Mouse (Mus musculus): ENCODE results near the gene Per2. TPM values are rescaled to one million over a fixed set of nuclear protein-coding genes. Genes with fewer than 3 reads are reported as not detected.

Per2 gene
- polyA plus RNA-seq, 1 experiment from 2014 or later, result 8.2 TPM

DNA sequence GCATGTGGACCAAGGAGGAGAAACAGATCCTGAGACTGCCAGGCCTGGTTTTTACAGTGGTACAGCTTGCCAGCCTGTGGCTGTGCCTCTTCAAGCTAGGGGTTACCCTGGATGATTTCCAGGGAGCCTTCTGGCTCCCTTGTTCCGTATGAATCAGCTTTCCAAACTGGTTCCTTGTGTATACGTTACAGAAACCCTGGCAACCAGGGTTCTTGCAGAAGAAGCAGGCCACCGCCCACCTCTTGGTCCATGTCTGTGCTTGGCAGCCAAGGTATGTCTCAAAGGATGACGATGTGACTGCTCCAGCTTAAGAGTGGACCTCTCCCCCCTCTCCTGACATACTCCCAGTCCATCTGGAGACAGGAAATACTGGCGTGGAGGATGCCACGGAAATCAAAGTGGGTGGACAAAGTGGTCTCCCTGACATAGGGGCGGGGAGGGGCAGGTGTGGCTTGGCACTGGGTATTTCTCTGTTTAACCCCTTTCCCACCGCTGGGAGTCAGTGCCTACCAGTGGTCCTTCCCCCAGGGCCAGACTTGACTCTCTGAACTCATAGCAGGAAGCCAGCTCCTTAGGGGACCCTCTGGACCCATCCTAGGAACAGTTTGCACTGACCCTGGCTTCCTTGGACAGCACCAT lies 782 bp downstream of the Per2 start:
- H3K27ac ChIP-seq, result peak overlapping the region; percentile 92
- no peaks in the 10 kb centered on the region for H3K9me3 ChIP-seq
- H3K36me3 ChIP-seq, result no peaks in the 10 kb centered on the region
- peaks cover 59% of the 10 kb centered on the region for H3K4me1 ChIP-seq
- peak overlapping the region; percentile 78 for H3K4me2 ChIP-seq
- H3K9ac ChIP-seq, result peak overlapping the region; percentile 65
- no peaks in the 10 kb centered on the region for H3K27me3 ChIP-seq
- 7% methylated on average over 8 of the region's 8 CpGs for WGBS
- ATAC-seq (ENCODE audit: borderline replicate concordance, extremely low read depth, low FRiP score, low TSS enrichment), result peak; percentile 15
- peak overlapping the region; percentile 79 for H3K4me3 ChIP-seq

DNA sequence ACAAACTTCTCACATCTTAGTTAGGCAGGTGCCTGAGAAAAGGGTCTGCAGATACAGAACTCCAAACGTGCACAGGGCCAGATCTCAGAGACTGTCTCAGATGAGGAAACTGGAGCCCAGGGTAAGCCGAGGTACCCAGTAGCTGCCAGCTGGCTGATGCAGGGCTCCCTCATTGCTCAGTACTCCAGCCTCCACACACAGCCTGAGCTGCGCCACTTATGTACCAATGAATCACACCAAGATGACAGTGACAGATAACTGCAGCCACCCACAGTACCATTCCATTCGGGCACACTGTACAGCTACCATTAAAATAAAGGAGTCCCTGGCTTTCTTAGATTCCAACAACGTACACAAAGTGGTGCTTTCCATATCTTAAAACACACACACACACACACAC lies 1.4 kb downstream of the Per2 start:
- Histone ChIP-seq H3K9ac (no peak overlapping the region), H3K4me2 (peak overlapping the region; percentile 78), H3K27me3 (no peaks in the 10 kb centered on the region), H3K4me3 (peak overlapping the region; percentile 79), H3K27ac (peak overlapping the region; percentile 92), H3K9me3 (no peaks in the 10 kb centered on the region), H3K36me3 (no peaks in the 10 kb centered on the region), H3K4me1 (peaks cover 61% of the 10 kb centered on the region)
- WGBS, result 34% methylated on average over 5 of the region's 5 CpGs
- no peak for ATAC-seq (ENCODE audit: borderline replicate concordance, extremely low read depth, low FRiP score, low TSS enrichment)

DNA sequence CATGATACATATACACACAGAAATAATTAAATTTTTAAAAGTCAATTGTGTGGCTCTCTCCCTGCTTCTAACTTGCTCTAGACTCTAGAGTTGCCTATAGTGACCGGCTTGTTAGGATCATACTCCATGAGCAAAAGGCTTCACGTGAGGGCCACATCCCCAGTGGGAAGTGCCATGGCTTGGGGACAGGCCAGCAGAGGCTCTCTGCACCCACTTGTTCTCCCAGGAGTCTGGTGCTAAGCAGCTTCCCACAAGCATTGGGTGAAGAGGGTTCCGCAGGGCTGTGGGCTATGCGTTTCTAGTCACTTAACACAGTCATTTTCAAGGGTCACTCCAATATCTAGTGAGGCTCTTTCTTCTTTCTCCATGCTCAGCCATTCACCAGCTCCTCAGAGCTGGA lies 2.0 kb downstream of the Per2 start:
- H3K9ac ChIP-seq, result peak overlapping the region; percentile 17; the same call in 1 of the 2 replicates
- 61% methylated on average over 4 of the region's 4 CpGs for WGBS
- peak overlapping the region; percentile 78 for H3K4me2 ChIP-seq
- ATAC-seq (ENCODE audit: borderline replicate concordance, extremely low read depth, low FRiP score, low TSS enrichment), result no peak
- 0 out of 2 replicates have a peak overlapping the region, but pooled peaks have one; percentile 79 for H3K4me3 ChIP-seq
- H3K4me1 ChIP-seq, result peaks cover 61% of the 10 kb centered on the region
- H3K27me3 ChIP-seq, result no peaks in the 10 kb centered on the region
- no peaks in the 10 kb centered on the region for H3K9me3 ChIP-seq
- H3K27ac ChIP-seq, result peak overlapping the region; percentile 92
- H3K36me3 ChIP-seq, result no peaks in the 10 kb centered on the region

DNA sequence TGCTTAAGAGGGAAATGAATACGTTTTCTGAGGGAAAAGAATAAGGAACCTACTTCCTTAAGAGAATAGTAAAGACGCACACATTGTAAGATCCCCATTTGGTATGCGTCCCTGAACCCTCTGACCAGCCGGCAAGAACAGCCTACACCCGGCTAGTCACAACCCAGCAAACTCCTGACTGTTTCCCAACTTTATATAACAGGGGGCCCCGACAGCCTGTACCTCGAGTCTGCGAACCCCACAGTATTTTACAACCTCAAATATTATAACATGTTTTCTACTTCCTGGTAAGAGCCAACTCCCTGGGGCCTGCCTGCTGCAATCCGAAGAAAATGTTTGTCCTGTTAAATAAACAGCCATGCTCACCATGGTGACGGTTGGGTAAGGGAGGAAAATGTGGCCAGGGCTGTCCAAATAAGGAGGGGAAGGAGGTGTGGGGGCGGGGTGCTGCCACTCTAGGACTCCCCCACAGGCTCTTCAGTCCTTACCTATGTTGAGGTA lies 2.8 kb downstream of the Per2 start:
- Histone ChIP-seq H3K4me3 (peak overlapping the region; percentile 3), H3K36me3 (no peaks in the 10 kb centered on the region), H3K9me3 (no peaks in the 10 kb centered on the region), H3K4me2 (peak overlapping the region; percentile 78), H3K9ac (peak overlapping the region; percentile 17; the same call in 1 of the 2 replicates), H3K27ac (peak overlapping the region; percentile 92), H3K4me1 (peaks cover 69% of the 10 kb centered on the region), H3K27me3 (no peaks in the 10 kb centered on the region)
- ATAC-seq (ENCODE audit: borderline replicate concordance, extremely low read depth, low FRiP score, low TSS enrichment), result peak; percentile 5; the same call in 1 of the 2 replicates
- 6% methylated on average over 11 of the region's 11 CpGs for WGBS

DNA sequence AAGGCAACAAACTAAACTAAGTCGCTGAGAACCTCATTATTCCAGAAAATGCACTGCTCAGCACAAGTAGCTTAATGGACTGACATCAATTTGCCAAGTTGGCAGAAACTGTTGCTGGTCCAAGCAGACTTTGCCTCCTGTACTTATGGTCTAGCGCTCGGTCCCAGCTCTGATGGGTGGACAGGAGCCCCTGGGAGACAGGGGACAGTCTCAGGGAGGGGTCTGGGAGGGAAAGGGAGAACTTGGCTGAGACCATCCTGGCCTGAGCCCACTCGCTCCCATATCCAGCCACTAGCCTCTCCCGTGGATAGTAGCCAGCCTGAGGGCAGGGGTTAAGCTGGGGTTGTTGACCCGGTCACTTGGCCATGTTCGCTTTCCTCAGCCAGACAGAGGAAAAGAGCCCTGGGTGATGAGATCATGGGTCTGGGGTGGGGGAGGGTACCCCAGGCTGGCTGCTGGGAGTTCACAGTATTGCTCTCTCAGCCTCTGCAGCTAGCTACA lies 3.4 kb downstream of the Per2 start:
- Histone ChIP-seq H3K36me3 (no peaks in the 10 kb centered on the region), H3K4me1 (peaks cover 75% of the 10 kb centered on the region), H3K4me2 (peak overlapping the region; percentile 78), H3K27ac (peak overlapping the region; percentile 92), H3K4me3 (peak overlapping the region; percentile 3), H3K9me3 (no peaks in the 10 kb centered on the region), H3K27me3 (no peaks in the 10 kb centered on the region), H3K9ac (peak overlapping the region; percentile 17; the same call in 1 of the 2 replicates)
- no peak for ATAC-seq (ENCODE audit: borderline replicate concordance, extremely low read depth, low FRiP score, low TSS enrichment)
- WGBS, result 20% methylated on average over 7 of the region's 7 CpGs

DNA sequence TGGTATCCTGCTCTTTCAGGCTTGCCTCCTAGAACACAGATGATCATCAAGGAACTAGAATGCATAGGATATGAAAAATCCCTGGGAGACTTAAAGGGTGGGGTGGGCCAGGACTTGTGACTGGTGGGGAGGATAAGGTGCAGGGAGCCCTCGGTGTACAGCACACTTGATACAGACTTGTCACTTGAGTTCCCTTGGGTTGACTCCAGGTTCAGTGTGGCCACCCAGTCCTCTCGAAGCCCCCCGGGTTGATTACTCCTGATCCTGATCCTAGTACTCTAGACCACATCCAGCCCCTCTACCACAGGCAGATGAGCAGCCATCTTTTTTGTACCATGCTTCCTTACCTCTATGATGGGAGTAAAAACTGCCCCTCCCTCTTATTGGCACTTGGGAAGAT lies 4.2 kb downstream of the Per2 start:
- no peaks in the 10 kb centered on the region for H3K36me3 ChIP-seq
- H3K4me3 ChIP-seq, result no peak overlapping the region
- no peak overlapping the region for H3K4me2 ChIP-seq
- H3K27ac ChIP-seq, result peak overlapping the region; percentile 92
- H3K9me3 ChIP-seq, result no peaks in the 10 kb centered on the region
- H3K27me3 ChIP-seq, result no peaks in the 10 kb centered on the region
- no peak overlapping the region for H3K9ac ChIP-seq
- 76% methylated on average over 3 of the region's 3 CpGs for WGBS
- H3K4me1 ChIP-seq, result peaks cover 72% of the 10 kb centered on the region
- no peak for ATAC-seq (ENCODE audit: borderline replicate concordance, extremely low read depth, low FRiP score, low TSS enrichment)

DNA sequence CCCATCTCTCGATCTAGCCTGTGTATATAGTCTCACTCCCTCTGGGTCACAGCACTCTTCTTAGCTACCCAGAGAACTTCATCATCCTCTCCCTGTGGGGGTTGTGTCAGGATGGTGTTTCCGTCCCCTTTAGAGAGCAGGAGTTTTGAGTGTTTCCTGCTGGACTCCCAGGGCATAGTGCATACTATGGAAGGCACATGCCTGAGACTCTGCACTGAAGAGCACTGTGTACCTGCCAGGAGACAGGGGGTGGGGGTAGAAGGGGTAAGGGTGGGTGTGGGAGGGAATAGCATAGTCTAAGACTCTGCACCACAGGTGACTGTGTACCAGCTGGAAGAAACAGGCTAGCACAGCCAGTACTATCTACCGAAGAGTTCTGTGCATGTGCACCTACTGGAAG lies 4.8 kb downstream of the Per2 start:
- no peaks in the 10 kb centered on the region for H3K9me3 ChIP-seq
- no peaks in the 10 kb centered on the region for H3K36me3 ChIP-seq
- no peak overlapping the region for H3K4me2 ChIP-seq
- WGBS, result 59% methylated on average over 3 of the region's 3 CpGs
- ATAC-seq (ENCODE audit: borderline replicate concordance, extremely low read depth, low FRiP score, low TSS enrichment), result no peak
- H3K27me3 ChIP-seq, result no peaks in the 10 kb centered on the region
- no peak overlapping the region for H3K9ac ChIP-seq
- no peak overlapping the region for H3K4me3 ChIP-seq
- peaks cover 69% of the 10 kb centered on the region for H3K4me1 ChIP-seq
- peak overlapping the region; percentile 92 for H3K27ac ChIP-seq

DNA sequence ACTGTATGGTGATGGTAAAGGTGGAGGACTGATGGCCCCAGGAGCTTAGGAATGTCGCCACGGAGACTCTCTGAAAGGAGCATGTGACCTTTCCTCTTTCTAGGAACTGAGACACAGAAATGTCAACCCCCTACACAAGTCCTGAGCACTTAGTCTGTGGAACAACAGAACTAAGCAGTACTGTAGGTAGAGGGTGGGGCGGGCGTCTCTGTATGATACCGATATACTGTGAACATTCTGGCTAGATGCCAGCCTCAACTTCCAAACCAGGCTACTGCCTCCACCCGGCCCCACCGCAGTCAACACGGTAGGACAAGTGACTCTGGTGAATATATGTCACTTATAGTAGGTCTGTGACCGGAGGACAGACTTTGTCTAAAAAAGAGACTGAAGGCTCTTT lies 5.2 kb downstream of the Per2 start:
- peaks cover 72% of the 10 kb centered on the region for H3K4me1 ChIP-seq
- H3K4me3 ChIP-seq, result no peak overlapping the region
- no peaks in the 10 kb centered on the region for H3K27me3 ChIP-seq
- H3K36me3 ChIP-seq, result no peaks in the 10 kb centered on the region
- H3K9me3 ChIP-seq, result no peaks in the 10 kb centered on the region
- no peak overlapping the region for H3K9ac ChIP-seq
- 52% methylated on average over 9 of the region's 9 CpGs for WGBS
- H3K4me2 ChIP-seq, result no peak overlapping the region
- ATAC-seq (ENCODE audit: borderline replicate concordance, extremely low read depth, low FRiP score, low TSS enrichment), result no peak
- H3K27ac ChIP-seq, result peak overlapping the region; percentile 92

DNA sequence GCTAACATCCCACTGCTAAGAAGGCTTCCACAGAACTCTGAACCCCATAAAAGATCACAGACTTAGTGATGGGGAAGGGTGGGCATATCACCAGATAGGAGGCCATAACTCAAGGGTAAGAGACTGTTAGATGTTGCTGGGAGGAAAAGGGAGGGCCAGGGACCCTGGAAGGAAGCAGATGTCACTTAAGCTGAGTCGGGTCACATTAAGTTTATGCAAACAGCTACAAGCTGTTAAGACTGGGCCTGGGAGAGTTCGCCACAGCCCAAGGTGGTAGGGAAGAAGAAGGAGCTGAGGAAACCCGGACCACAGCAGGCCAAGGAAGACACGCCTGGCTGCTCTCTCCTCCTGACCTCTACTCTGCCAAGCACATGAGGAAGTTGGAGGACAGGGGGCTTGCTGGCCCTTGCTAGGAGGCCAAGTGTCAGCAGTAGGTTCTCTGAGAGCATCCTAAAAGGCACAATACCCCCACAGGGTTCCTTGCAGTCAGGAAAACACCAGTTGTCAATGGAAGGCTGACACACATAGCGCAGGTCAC lies 7.5 kb downstream of the Per2 start:
- Histone ChIP-seq H3K9ac (no peak overlapping the region), H3K27ac (no peak overlapping the region)

DNA sequence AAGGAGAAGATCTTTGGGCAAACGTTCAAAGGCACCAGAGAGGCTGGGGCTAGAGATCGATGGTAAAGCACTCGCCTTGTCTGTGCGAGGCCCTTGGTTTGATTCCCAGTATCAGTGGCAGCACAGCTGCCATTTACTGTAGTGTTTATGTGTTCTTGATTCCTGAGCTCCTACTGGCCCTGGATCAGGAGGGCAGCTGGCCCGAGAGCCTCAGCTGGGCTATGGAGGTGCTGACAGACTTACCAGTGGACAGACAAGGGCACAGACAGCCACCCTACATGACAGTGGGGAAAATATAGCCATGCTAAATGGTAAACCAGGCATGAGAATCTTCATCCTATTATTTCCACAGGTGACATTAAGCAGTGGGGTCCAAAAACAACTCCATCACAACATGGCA lies 8.3 kb downstream of the Per2 start:
- Histone ChIP-seq H3K4me2 (no peak overlapping the region), H3K27ac (no peak overlapping the region; the same call in 1 of the 2 replicates), H3K27me3 (no peaks in the 10 kb centered on the region), H3K9ac (no peak overlapping the region), H3K4me1 (peaks cover 55% of the 10 kb centered on the region), H3K4me3 (no peak overlapping the region), H3K9me3 (peaks cover 6% of the 10 kb centered on the region; the same call in 1 of the 2 replicates), H3K36me3 (peaks cover 20% of the 10 kb centered on the region)
- no peak for ATAC-seq (ENCODE audit: borderline replicate concordance, extremely low read depth, low FRiP score, low TSS enrichment)
- WGBS, result 62% methylated on average over 5 of the region's 5 CpGs

More for the DNA sequence above, 7.5 kb downstream of the Per2 start:
- H3K4me1 ChIP-seq, result peaks cover 55% of the 10 kb centered on the region
- peaks cover 20% of the 10 kb centered on the region for H3K36me3 ChIP-seq
- no peaks in the 10 kb centered on the region for H3K27me3 ChIP-seq
- no peak for ATAC-seq (ENCODE audit: borderline replicate concordance, extremely low read depth, low FRiP score, low TSS enrichment)
- peaks cover 6% of the 10 kb centered on the region; the same call in 1 of the 2 replicates for H3K9me3 ChIP-seq
- no peak overlapping the region for H3K4me3 ChIP-seq
- WGBS, result 36% methylated on average over 5 of the region's 5 CpGs
- H3K4me2 ChIP-seq, result no peak overlapping the region

DNA sequence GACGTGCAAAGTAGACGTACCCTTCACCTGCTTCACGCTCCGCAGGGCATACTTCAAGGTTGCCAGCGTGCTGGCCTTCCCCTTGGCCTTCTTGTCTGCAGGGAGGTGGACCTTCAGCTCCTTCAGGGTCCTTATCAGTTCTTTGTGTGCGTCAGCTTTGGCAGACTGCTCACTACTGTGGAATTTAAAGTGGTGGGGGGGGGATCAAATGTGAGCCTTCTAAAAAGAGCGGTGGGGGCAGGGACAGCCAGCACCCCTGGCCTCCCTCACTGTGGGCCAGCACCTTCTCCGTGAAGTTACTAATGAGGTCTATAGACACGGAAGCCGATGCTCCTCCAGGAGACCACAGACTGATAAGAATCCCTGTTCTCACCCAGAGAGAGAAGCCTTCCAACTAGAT lies 10.4 kb downstream of the Per2 start:
- peak; percentile 41; the same call in 1 of the 2 replicates for ATAC-seq (ENCODE audit: borderline replicate concordance, extremely low read depth, low FRiP score, low TSS enrichment)
- WGBS, result 64% methylated on average over 10 of the region's 10 CpGs
- H3K9me3 ChIP-seq, result peaks cover 6% of the 10 kb centered on the region; the same call in 1 of the 2 replicates
- no peak overlapping the region for H3K9ac ChIP-seq
- H3K4me3 ChIP-seq, result no peak overlapping the region
- H3K4me2 ChIP-seq, result no peak overlapping the region
- H3K36me3 ChIP-seq, result peaks cover 36% of the 10 kb centered on the region
- H3K27me3 ChIP-seq, result no peaks in the 10 kb centered on the region
- peaks cover 40% of the 10 kb centered on the region for H3K4me1 ChIP-seq
- H3K27ac ChIP-seq, result peak overlapping the region; percentile 61

DNA sequence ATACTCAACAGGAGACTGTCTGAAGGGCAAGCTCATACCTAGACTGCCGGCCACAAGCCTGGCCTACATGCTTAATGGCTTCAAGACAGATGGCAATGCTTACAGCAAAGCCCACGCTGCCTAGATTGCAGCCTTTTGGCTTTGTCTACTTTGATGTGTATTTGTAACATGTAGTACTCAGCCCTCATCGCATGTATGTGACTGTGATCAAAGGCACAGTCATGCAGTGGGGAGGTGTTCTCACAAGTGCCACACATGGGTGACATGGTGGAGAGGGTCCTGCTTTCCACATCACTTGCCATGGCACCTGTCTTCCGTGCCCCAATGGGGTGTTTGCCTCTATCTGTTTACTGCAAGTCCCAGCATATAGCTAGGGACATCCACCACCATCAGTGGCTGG lies 12.6 kb downstream of the Per2 start:
- ATAC-seq (ENCODE audit: borderline replicate concordance, extremely low read depth, low FRiP score, low TSS enrichment), result no peak
- Histone ChIP-seq H3K9me3 (peaks cover 6% of the 10 kb centered on the region; the same call in 1 of the 2 replicates), H3K4me1 (peaks cover 36% of the 10 kb centered on the region), H3K27ac (peak overlapping the region; percentile 65), H3K9ac (no peak overlapping the region), H3K27me3 (no peaks in the 10 kb centered on the region), H3K4me3 (no peak overlapping the region), H3K36me3 (peaks cover 48% of the 10 kb centered on the region), H3K4me2 (no peak overlapping the region)
- 87% methylated on average over 4 of the region's 4 CpGs for WGBS
